Mouse (Mus musculus) liver, adult 2 months (tissue): ENCODE measurements around the gene Mrpl19.

ENCODE experiments used
- CTCF ChIP-seq: fragments of 200-500 bp; IDR thresholded peaks from 2 replicates; pipeline ENCODE4 v1.5.1; 2011; ENCODE audit warnings: low read depth, low read length, control low read depth
- POLR2A ChIP-seq: fragments of 200-500 bp; IDR thresholded peaks from 2 replicates; pipeline ENCODE4 v1.6.1; 2011; ENCODE audit warnings: low read length, control low read depth; ENCODE audit not compliant: insufficient read depth; ENCODE audit errors: extremely low read depth

DNA sequence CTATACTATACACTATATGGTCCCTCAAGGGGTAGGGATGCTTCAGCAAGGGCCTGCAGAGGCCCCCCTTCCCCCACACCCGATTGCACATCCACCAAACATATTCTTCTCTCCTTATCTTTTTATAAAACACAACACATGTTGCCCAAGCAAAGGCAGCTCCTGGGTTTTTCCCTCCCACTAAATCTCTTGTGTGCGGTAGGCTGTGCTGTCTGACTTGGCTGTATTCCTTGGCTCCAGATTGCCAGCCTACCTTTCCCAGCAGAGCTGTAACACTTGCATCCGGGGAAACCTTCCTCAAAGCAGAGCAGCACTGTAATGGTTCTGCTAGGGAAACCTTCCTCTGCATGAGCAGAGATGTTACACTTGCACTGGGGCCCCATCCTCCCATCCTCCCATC lies 53.6 kb downstream of the Mrpl19 start:
- TF ChIP-seq CTCF (no peak), POLR2A (no peak)
